Mouse (Mus musculus) heart, postnatal 0 days (tissue): ENCODE results near the gene Rfx3.

ENCODE experiments used
- CTCF ChIP-seq: IDR thresholded peaks from 2 replicates; pipeline ENCODE4 v1.5.1; 2016; ENCODE audit warnings: antibody characterized with exemption, control low read depth, low read depth
- EP300 ChIP-seq: IDR thresholded peaks from 2 replicates; pipeline ENCODE4 v1.6.1; 2016; ENCODE audit warnings: antibody characterized with exemption, low read depth

DNA sequence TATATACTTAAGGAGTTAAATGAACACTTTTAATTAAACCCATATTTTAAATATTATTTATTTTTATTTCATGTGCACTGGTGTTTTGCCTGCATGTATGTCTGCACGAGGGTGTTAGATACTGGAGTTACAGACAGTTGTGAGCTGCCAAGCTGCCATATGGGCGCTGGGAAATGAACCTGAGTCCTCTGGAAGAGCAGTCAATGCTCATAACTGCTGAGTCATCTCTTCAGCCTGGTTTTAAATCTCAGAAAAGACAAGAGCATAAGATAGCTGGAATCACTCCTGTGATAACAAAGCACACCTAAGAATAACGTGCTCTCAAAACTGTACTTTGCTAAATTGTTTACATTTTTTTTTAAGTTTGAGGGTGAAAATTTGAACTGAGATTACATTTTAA lies 172.3 kb downstream of the Rfx3 start:
- TF ChIP-seq CTCF (no peak), EP300 (no peak)
